Mouse (Mus musculus): ENCODE measurements around the gene Cryl1.

Cryl1 gene

GRCm38 (mm10) chr14:57398065-57398757 lies at the start of gene Cryl1:
Gene Cryl1, minus strand, starts transcription at chr14:57398529.
- DNase-seq: peak; percentile 94

GRCm38 (mm10) chr14:57430451-57430850 lies 32.1 kb upstream of the Cryl1 start:
- DNase-seq: no peak

- no peak for DNase-seq
Measured at GRCm38 (mm10) chr14:57424212-57424561, 25.9 kb upstream of the Cryl1 start.

GRCm38 (mm10) chr14:57423432-57424211 lies 25.3 kb upstream of the Cryl1 start, which contains the start of gene Ift88:
Gene Ift88, plus strand, starts transcription at chr14:57424062.
- peak; percentile 93 for DNase-seq

- DNase-seq: no peak
Measured at GRCm38 (mm10) chr14:57417187-57417586, 18.9 kb upstream of the Cryl1 start.

GRCm38 (mm10) chr14:57412166-57412565 lies 13.8 kb upstream of the Cryl1 start:
- DNase-seq: peak; percentile 16

GRCm38 (mm10) chr14:57409106-57409505 lies 10.8 kb upstream of the Cryl1 start:
- no peak for DNase-seq

- no peak for DNase-seq
Measured at GRCm38 (mm10) chr14:57408100-57408499, 9.8 kb upstream of the Cryl1 start.

- peak; percentile 43 for DNase-seq
Measured at GRCm38 (mm10) chr14:57407039-57407987, 9.0 kb upstream of the Cryl1 start.

GRCm38 (mm10) chr14:57402815-57403214 lies 4.5 kb upstream of the Cryl1 start:
- DNase-seq: no peak

GRCm38 (mm10) chr14:57398813-57399427 lies 591 bp upstream of the Cryl1 start:
- DNase-seq: no peak

- DNase-seq: no peak
Measured at GRCm38 (mm10) chr14:57397221-57397620, 1.1 kb downstream of the Cryl1 start.

GRCm38 (mm10) chr14:57395470-57395869 lies 2.9 kb downstream of the Cryl1 start:
- DNase-seq: no peak

GRCm38 (mm10) chr14:57392278-57392677 lies 6.1 kb downstream of the Cryl1 start:
- DNase-seq: no peak

- DNase-seq: no peak
Measured at GRCm38 (mm10) chr14:57391621-57392020, 6.7 kb downstream of the Cryl1 start.

- DNase-seq: no peak
Measured at GRCm38 (mm10) chr14:57386758-57387561, 11.4 kb downstream of the Cryl1 start.

- DNase-seq: no peak
Measured at GRCm38 (mm10) chr14:57385667-57386066, 12.7 kb downstream of the Cryl1 start.

GRCm38 (mm10) chr14:57377531-57377930 lies 20.8 kb downstream of the Cryl1 start:
- DNase-seq: no peak

GRCm38 (mm10) chr14:57376956-57377355 lies 21.4 kb downstream of the Cryl1 start:
- DNase-seq: no peak

- no peak for DNase-seq
Measured at GRCm38 (mm10) chr14:57376016-57376415, 22.3 kb downstream of the Cryl1 start.

- no peak for DNase-seq
Measured at GRCm38 (mm10) chr14:57375205-57375604, 23.1 kb downstream of the Cryl1 start.

Measured in right cerebral cortex, postnatal 14 days (tissue).